Mouse (Mus musculus): ENCODE data around the gene Pank4. TPM values are rescaled to one million over a fixed set of nuclear protein-coding genes. Genes with fewer than 3 reads are reported as not detected.
A peak's percentile ranks its signal among the peaks of the same experiment; 100 is the strongest.

Pank4 gene
- total RNA-seq, 2 experiments from 2014 or later = 19.1 to 36.1 TPM

DNA sequence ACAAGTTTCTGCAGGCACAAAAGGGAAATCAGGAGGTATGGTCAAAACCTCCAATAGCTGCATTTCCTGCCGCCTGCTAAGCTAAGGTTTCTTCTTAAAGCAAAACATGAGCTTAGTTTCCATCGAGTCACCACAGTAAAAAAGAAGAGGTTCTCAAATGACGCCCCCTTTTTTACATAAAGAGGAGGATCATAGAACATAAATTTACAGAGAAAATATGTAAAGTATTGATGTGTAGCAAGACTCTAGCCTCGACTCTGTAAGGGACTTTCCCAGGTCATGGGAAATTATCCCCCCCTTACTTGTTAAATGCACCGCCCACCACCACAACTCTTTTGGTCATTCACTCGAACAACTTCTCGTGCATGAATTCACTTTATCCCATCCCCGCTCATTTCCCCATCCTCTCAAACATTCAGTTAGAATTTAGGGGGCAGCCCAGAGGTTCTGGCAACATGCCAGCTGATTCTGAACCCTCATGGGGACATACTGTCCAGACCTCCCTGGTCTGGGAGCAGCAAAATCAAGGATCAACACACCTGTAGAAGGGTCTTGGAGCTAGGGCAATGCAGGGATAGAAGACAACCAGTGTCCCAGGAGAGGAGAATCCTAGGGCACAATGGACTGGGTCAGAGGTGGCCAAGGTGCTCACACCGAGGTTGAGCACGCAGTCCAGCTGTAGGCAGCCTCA is 21.1 kb upstream of the Pank4 start:
- ATAC-seq (ENCODE audit: poor library complexity, severe bottlenecking) = no peak

DNA sequence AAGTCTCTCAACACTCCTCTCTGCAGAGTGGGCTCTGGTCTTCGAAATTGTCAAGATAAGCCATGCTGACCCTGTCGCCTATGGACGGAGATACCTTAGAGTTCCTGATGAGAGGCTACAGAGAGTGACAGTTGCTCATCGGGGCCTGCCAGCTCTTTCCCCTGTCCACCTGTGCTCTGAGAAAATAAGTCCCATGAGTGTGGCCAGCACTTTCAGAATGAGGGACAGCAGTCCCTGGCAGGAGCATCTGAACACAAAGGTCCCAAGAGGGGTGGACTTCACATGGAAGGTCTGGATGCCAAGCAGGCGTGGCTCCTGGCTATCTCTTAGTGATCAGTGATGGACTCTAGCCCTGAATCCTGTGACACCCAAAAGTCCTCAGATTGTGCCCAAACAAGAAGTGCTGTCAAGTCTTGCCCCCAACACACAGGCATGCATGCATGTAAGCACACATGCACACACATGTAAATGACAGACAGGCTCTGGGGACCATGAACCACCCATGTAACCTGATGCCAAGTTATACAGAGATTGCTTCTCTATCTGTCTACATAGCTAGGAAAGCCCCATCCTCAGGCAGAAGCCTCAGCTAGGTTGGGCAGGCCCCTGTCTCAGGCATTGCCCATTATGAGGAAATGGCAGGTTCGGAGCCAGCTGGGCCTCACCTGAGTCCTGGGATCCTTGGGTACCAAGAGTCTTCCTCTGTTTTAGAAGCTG is 20.4 kb upstream of the Pank4 start:
- ATAC-seq (ENCODE audit: poor library complexity, severe bottlenecking) = peak; percentile 8; the same call in 1 of the 2 replicates

DNA sequence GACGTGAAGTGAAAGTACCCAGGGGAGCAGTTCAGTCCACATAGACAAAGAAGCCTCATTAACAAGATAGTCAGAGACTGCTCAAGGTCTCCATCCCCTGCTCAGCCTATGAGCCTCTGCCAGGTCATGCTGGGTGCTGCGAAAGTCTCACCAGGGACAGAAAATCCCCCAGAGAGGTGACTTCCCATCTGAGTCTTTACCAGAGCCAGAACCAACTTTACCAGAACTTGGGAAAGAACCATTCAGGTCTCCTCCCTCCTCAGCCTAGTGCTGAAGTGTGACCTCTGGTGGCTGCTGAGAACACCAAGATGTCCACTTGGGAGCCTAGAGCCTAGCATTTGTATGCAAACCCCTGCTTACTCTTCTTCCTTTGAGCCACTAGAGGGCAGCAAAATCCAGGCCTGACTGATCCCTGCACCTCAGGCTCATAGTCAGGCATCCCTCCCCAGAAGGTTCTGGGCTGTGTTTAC is 19.8 kb upstream of the Pank4 start:
- ATAC-seq (ENCODE audit: poor library complexity, severe bottlenecking) = peak; percentile 98

DNA sequence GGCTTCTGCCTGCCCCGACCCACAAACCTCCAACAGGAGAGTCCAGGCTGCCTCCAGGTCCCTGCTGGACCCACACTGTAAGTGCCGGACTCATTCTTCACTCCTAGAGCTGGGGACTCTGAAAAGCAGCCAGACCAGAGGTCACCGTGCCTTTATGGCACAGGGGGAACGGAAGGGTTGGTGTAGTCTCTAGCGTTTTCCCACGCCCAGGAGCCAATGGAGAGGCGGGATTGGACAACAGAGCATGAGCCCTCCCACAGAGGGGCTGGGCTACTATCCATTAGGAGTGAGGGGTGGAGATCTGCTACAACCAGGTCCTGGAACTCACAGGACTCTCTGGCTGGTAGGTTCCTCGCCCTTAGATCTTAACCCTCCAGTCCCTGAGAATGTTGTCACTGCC is 17.6 kb upstream of the Pank4 start:
- ATAC-seq (ENCODE audit: poor library complexity, severe bottlenecking) = no peak

DNA sequence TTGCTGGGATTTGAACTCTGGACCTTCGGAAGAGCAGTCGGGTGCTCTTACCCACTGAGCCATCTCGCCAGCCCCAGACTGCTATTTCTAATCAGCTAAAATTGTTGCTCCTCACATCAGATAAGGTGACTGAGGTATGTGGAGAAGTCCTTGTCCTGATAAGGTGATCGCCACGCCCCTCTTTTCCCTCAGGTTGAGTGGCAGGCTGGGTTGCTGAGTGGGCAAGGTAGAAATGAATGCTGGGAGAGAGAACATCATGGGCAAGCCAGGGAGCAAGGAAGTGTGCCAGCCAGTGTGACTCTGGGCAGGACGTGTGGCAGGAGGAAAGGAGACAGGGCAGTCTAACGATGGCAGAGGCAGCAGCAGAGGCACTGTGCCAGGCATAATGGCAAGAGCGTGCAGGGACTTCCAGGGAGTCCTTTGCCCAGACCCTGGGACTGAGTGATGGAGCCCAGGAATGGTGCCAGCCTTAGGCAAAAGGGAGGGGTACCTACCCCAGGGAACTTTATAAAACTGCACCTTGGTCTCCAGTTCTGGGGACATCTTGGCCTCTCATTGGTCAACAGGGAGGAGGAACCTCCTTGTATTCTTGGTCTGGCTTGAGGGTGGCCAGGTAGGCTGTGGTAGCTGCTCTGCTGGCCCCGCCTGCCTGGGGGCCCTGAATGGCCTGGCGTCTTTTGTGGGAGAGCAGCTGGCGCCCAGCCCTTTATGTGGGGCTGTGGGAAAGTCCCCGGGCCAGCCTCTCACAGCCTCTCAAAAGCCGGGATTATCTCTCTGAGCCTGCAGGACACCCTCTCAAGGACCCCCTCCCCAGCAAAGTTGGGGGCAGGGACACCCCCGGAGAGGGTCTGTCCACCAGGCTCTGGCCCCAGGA is 15.6 kb upstream of the Pank4 start:
- no peak for ATAC-seq (ENCODE audit: poor library complexity, severe bottlenecking)

DNA sequence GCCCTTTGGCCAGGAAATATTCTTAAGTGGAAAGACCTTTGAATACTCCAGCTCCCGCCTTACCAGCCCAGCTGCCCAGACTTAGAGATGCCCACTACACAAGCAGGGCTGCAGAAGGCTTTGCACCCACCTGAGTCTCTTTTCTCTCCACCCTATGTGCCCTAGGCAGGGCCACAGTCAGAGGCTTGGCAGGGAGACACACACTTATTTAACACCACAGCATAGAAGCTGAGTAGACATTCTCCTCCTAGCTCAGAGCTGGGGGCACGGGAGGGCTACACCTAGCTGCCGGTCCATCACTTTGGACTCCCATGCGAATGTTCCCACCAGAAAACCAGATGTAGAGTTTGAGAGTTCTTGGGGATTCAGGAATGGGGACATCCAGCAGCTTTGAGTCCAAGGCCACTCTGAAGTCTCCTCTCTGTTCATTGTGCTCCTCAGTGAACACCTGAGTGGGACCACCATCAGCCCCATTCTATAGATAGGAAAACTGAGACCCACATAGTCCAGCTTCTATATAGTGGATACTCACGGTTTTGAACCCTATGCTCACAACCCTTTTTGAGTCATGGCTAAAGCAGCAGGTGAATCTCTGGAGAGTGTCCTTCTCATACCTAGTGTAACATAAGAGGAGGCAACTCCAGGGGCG is 14.9 kb upstream of the Pank4 start:
- ATAC-seq (ENCODE audit: poor library complexity, severe bottlenecking) = no peak

DNA sequence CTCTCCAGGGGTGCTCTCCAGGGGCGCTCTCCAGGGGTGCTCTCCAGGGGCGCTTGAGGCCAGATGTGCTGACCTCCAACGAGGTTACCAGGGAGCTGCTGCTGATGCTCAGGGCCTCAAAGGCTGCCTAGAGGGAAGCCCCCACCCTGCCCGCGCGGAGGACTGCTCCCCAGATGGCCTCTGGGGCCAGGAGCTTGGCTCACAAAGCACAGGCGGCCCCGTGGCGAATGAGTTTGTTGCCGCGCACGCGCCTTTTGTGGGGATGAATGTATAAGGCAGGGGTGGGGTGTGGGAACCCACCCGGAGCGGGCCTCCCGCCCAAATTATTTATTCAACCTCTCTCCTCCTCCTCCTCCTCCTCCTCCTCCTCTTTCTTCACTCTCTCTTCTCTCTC is 14.3 kb upstream of the Pank4 start:
- no peak for ATAC-seq (ENCODE audit: poor library complexity, severe bottlenecking)

DNA sequence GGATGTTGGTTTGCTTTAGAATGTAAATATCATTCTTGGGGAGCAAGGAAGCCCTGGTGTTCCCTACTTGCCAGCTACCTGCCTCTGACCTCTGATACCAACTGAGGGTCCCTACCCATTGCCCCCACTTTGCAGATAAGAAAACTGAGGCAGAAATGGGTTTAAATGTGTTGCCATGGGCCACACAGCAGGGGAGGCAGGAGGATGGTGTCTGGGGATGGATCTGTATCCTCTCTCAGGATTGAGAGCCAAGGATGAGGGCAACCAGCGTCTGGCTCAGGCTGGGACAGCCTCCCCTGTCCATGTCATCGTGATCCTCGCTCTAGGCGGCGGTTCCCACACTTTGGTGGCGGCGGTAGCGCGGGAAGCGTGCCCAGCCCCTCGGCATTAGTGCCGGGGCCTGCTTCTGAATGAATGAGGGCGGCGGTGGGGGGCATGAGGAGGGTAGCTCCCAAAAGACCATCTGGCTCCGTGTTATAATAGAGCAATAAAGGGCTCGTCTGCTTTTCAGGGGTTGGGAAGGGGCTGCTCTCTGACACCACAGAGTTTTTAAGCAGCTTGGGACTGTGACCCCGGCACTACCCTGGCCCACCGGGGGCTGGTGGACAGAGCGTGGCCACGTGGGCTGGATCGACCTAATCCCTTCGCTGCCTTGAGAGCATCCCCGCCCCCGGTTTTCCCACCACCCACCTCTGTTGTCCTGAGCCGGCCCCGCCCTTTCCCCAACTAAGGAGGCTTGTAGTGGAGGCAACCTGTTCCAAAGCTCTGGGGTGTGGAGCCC is 11.3 kb upstream of the Pank4 start:
- no peak for ATAC-seq (ENCODE audit: poor library complexity, severe bottlenecking)

DNA sequence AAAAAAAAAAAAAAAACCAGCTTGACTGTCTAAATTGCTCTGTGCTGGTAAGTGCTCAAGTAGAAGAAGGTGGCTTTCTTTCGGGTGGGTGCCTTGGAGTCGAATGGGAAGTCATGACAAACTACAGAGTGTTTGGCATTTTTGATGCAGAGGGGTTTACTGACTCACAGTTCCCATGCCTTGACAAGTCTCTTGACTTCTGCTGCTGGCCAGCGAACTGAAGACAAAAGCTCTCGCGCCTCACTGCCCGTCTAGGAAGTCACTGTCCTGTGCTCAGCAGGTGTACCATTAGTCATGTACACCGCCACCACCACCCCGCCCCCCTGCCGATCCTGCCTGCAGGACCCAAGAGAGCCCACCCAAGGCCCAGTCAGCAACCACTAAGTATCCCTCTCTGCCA is 7.3 kb upstream of the Pank4 start:
- no peak for ATAC-seq (ENCODE audit: poor library complexity, severe bottlenecking)

DNA sequence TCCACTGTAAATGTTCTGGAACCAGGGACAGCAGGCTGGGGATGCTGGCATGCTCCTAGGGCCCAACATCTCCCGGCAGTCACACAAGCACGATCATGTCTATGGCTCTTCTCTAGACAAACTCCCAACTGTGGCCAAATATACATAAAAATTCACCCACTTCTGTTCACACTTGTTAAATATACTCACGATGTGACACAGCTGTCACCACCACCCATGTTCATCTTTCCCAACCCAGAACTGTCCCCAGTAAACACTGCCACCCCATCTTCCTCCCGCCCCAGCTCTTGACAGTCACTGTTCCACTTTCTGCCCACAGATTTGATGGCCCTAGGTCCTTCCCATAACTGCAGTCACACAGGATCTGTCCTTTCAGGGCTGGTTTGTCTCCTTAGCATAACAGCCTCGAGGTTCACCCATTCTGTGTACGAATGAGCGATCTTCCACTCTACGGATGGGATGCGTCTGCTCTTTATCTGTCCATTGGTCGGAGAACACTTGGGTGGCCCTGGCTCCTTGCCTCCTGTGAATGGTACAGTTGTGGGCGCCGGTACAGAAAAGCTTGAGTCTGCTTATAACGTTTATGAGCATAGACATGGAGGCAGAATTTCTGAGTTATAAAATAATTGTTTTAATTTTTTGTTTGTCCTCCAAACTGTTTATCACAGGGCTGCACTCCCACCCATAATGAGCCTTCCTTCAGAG is 6.5 kb upstream of the Pank4 start:
- no peak for ATAC-seq (ENCODE audit: poor library complexity, severe bottlenecking)

DNA sequence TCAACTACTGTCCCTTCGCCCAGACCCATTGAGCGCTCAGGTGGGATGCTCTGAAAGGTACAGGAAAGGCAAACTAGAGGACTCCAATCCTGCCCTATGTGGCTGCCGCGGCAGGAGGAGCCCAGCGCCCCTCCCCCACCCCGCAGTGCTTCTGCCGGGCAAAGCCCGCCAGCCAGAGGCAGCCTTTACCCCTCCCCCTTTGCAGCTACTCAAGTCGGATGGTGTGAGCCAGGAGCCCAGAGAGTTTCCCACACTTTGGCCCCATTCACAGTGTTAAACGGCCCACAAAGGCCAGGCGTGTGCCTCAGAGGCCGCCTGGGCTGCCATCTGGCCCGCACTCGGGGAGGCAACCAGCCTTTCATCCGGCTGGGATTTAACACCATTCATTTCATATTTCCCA is 5.8 kb upstream of the Pank4 start:
- no peak for ATAC-seq (ENCODE audit: poor library complexity, severe bottlenecking)

DNA sequence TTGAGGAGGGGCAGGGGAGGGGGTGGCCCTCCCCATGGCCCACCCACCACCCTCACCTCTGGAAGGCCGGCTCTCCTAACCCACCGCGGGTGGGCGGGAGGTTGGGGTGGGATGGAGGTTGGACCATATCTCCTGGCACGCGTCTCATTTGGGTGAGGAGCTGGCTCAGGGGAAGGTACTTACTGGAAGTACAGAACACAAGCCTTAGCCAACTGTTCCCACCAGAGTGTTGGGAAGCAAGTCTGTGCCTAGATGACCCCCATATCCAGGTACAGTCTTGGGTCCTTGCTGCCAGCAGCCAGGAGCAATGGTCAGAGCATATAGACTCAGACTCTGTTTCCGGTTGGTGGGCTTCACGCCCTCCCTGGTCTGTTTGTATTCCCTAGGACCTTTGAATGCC is 5.3 kb upstream of the Pank4 start:
- no peak for ATAC-seq (ENCODE audit: poor library complexity, severe bottlenecking)

DNA sequence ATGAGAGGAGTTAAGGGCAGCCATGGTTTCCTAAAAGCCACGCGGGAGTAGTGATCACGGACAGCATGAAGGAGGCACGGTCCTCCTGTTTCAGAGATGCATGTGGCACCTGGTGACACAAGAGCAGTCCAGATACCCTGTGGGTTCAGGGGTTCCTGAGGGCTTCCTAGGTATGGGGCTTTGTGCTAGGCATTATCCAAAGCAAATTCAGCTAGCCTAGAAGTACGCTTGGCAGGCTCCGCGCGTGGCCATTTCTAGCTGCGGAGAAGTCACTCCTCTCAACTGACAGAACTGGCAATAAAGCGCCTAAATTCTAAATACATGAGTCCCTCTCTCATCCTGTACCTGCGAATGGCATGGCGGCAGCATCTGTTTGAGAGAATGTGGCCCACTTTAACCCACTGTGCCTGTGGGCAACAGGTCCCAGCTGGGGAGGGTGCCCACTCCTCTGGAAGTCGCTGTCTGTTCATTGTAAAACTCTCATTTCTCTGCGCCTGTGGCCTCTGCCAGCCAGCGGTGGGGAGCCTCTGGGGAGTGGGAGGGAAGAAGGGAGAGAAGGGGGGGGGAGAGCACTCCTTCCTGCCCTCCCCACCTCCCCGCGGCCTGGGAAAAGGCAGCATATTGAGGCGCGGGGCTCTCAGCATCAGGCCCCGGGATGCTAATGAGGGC is 3.8 kb upstream of the Pank4 start:
- ATAC-seq (ENCODE audit: poor library complexity, severe bottlenecking) = no peak

DNA sequence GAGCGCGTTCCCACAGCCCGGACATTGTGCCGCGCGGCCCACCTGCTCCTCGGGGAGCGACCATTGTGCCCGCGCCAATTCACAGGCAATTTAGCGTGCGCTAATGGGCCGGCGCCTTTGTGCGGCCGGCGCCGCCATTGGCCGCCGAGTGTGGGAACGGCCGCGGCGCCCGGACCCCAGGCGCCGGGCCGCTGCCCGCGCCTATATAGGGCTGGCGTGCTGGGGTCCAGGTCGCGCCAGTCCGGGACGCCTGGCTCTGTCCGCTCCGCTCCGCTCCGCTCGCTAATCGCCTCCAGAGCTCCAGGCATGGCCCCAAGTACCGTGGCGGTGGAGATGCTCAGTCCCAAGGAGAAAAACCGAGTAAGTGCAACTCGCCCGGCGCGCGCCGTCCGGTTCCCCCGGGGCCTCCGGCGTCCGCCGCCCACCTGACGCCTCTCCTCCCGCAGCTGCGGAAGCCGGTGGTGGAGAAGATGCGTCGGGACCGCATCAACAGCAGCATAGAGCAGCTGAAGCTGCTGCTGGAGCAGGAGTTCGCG is 3.2 kb upstream of the Pank4 start, which contains the start of gene Hes5:
Gene Hes5 (plus strand): TSS at position 234 of the 536 bp plus-strand sequence.
- ATAC-seq (ENCODE audit: poor library complexity, severe bottlenecking) = no peak

DNA sequence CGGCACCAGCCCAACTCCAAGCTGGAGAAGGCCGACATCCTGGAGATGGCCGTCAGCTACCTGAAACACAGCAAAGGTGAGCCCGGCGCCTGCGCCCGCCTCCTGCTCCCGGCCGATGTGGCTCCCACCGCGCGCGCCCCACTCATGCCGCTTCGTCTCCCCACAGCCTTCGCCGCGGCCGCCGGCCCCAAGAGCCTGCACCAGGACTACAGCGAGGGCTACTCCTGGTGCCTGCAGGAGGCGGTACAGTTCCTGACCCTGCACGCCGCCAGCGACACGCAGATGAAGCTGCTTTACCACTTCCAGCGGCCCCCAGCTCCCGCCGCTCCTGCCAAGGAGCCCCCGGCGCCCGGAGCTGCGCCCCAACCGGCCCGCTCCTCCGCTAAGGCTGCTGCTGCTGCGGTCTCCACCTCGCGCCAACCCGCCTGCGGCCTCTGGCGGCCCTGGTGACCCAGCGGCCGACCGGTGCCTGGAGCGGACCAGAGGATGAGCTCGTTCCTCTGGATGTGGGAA is 2.6 kb upstream of the Pank4 start:
- ATAC-seq (ENCODE audit: poor library complexity, severe bottlenecking) = peak; percentile 18

DNA sequence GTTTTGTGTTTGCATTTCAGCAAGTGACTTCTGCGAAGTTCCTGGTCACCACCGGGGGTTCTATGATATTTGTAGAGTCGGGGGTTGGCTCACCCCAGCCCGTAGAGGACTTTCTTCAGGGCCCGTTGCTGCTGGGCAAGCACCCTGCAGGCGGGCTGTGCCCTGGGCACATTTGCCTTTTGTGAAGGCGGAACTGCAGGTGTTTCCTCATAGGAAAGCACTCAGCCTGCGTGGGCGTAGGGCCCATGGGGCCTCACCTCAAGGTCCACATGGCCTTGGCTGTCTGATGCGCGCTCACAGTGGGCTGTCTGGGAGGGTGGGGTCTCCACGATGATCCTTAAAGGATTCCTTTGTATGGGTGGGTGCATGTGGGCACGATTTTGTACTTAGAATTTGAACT is 2.0 kb upstream of the Pank4 start:
- peak; percentile 62 for ATAC-seq (ENCODE audit: poor library complexity, severe bottlenecking)

DNA sequence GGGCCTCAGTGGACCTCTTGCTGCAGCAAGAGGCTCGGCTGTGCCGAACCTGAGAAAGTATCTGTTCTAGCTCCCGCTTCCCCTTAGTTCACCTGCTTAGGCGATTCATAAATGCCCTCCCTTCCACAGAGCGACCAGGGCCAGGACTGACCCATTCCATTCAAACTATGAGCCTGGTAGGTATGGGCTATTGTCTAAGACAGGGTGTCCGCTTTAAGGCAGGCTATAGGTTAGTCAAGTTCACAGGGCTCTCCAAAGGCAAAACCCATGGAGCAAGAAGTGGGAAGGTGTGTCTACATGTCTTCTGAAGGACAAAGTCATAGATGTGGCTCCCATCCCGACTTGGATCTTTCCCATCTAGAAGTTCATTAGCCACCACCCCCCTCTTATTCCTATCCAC is 1.2 kb upstream of the Pank4 start:
- ATAC-seq (ENCODE audit: poor library complexity, severe bottlenecking) = no peak

DNA sequence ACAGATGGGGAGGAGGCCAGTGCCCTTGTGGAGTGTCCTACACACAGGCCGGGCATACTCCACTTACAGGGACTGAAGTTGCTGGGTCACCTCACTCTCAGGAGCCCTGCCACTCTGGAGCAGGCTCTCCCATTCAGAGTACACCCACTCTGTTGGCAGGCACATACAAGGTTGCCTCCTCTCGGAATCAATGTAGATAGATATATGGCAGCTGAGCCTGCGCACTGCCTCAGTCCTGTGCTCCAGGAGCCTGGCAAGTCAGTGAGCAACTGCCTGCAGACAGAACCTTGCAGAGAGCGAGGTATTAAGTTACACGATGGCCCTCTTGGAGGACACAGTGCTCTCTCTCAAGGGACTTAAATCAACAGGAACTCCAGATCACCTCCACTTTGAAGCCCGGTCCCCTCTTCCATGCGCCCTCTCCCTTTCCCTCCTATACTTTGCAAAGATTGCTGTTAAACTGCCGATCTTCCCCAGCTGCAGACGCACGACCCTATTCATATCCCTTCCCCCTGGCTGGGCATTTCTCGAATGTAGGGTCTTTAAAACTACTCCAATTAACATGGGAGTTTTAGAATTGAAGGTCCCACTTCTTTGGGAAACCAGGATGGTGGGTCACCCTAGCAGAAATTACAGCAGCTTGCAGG is 610 bp upstream of the Pank4 start:
- ATAC-seq (ENCODE audit: poor library complexity, severe bottlenecking) = no peak

Measured in megakaryocyte, adult 5-6 weeks (primary cell).